Mouse (Mus musculus) skeletal muscle tissue, adult 2 months (tissue): ENCODE data around the gene Sigirr.

ENCODE experiments used
- DNase-seq: peaks from one replicate; pipeline ENCODE4 v3.0.0-alpha.2; 2012; ENCODE audit warnings: low read depth, low spot score

Sigirr gene

GRCm38 (mm10) chr7:141060426-141061242, 39.7 kb downstream of the Sigirr start, which contains the start of gene B4galnt4:
B4galnt4 (plus strand) TSS chr7:141061104.
- no peak for DNase-seq

GRCm38 (mm10) chr7:141059929-141060328, 40.4 kb downstream of the Sigirr start:
- DNase-seq: no peak

- no peak for DNase-seq
These were observed 41.6 kb downstream of the Sigirr start for GRCm38 (mm10) chr7:141058601-141059341.

- DNase-seq: no peak
These were observed 42.8 kb downstream of the Sigirr start for GRCm38 (mm10) chr7:141057541-141057940.

- no peak for DNase-seq
These were observed 43.4 kb downstream of the Sigirr start for GRCm38 (mm10) chr7:141056976-141057375.

GRCm38 (mm10) chr7:141055785-141056184, 44.6 kb downstream of the Sigirr start:
- DNase-seq: no peak

- no peak for DNase-seq
These were observed 48.0 kb downstream of the Sigirr start for GRCm38 (mm10) chr7:141052421-141052820.

GRCm38 (mm10) chr7:141052016-141052415, 48.4 kb downstream of the Sigirr start:
- DNase-seq: no peak

GRCm38 (mm10) chr7:141051060-141051685, 49.2 kb downstream of the Sigirr start:
- DNase-seq: no peak

- no peak for DNase-seq
These were observed 51.0 kb downstream of the Sigirr start for GRCm38 (mm10) chr7:141049326-141049725.

GRCm38 (mm10) chr7:141048226-141049218, 51.9 kb downstream of the Sigirr start:
- DNase-seq: peak; percentile 94

GRCm38 (mm10) chr7:141047581-141048225, 52.7 kb downstream of the Sigirr start:
- peak; percentile 94 for DNase-seq

- DNase-seq: peak; percentile 67
These were observed 53.3 kb downstream of the Sigirr start for GRCm38 (mm10) chr7:141046931-141047580.

- no peak for DNase-seq
These were observed 57.8 kb downstream of the Sigirr start for GRCm38 (mm10) chr7:141042539-141042938.

GRCm38 (mm10) chr7:141041661-141042060, 58.7 kb downstream of the Sigirr start:
- peak; percentile 82 for DNase-seq
